Mouse (Mus musculus): ENCODE results near the gene Zmym4. TPM values are rescaled to one million over a fixed set of nuclear protein-coding genes. Genes with fewer than 3 reads are reported as not detected.
A peak's percentile ranks its signal among the peaks of the same experiment; 100 is the strongest.
"Not testable (repeated sequence)": the region's sequence is repeated elsewhere in the genome, so short reads cannot be mapped to it uniquely, and the experiment has no call there.

Zmym4 gene
- polyA plus RNA-seq, 1 experiment, result 17.1 TPM

- no peak for TF ChIP-seq POLR2A (IDR thresholded peaks at IDR 0.05; ENCODE audit: control insufficient read depth, low read depth, low read length)
- TF ChIP-seq CTCF (IDR thresholded peaks at IDR 0.05; ENCODE audit: control insufficient read depth, insufficient read depth, insufficient replicate concordance, low read depth, low read length), result no peak
- Histone ChIP-seq H3K36me3 (ENCODE audit: control insufficient read depth, insufficient read depth, low read length) (no peaks in the 10 kb centered on the region), H3K4me3 (ENCODE audit: control insufficient read depth, low read depth, low read length) (no peak overlapping the region), H3K27ac (ENCODE audit: control insufficient read depth, insufficient read depth, low read depth, low read length) (no peak overlapping the region), H3K4me1 (ENCODE audit: control insufficient read depth, insufficient read depth, low read length) (no peaks in the 10 kb centered on the region), H3K27me3 (ENCODE audit: control insufficient read depth, insufficient read depth, low read length) (no peaks in the 10 kb centered on the region)
These were observed 9.5 kb upstream of the Zmym4 start for GRCm38 (mm10) chr4:126977467-126977866.

- Histone ChIP-seq H3K27ac (ENCODE audit: control insufficient read depth, insufficient read depth, low read depth, low read length) (peak overlapping the region; percentile 87), H3K4me3 (ENCODE audit: control insufficient read depth, low read depth, low read length) (peak overlapping the region; percentile 91), H3K36me3 (ENCODE audit: control insufficient read depth, insufficient read depth, low read length) (no peaks in the 10 kb centered on the region), H3K4me1 (ENCODE audit: control insufficient read depth, insufficient read depth, low read length) (no peaks in the 10 kb centered on the region; the same call in 1 of the 2 replicates), H3K27me3 (ENCODE audit: control insufficient read depth, insufficient read depth, low read length) (no peaks in the 10 kb centered on the region)
- TF ChIP-seq POLR2A (IDR thresholded peaks at IDR 0.05; ENCODE audit: control insufficient read depth, low read depth, low read length), result no peak; the same call in 1 of the 2 replicates
- TF ChIP-seq CTCF (IDR thresholded peaks at IDR 0.05; ENCODE audit: control insufficient read depth, insufficient read depth, insufficient replicate concordance, low read depth, low read length), result no peak
These were observed 583 bp downstream of the Zmym4 start for GRCm38 (mm10) chr4:126967241-126967863.

GRCm38 (mm10) chr4:126958682-126959081, 9.3 kb downstream of the Zmym4 start:
- H3K36me3 ChIP-seq (ENCODE audit: control insufficient read depth, insufficient read depth, low read length), result no peaks in the 10 kb centered on the region
- TF ChIP-seq POLR2A (IDR thresholded peaks at IDR 0.05; ENCODE audit: control insufficient read depth, low read depth, low read length) (no peak), CTCF (IDR thresholded peaks at IDR 0.05; ENCODE audit: control insufficient read depth, insufficient read depth, insufficient replicate concordance, low read depth, low read length) (no peak)
- H3K27me3 ChIP-seq (ENCODE audit: control insufficient read depth, insufficient read depth, low read length), result no peaks in the 10 kb centered on the region
- H3K27ac ChIP-seq (ENCODE audit: control insufficient read depth, insufficient read depth, low read depth, low read length), result no peak overlapping the region
- no peak overlapping the region for H3K4me3 ChIP-seq (ENCODE audit: control insufficient read depth, low read depth, low read length)
- H3K4me1 ChIP-seq (ENCODE audit: control insufficient read depth, insufficient read depth, low read length), result peaks cover 3% of the 10 kb centered on the region

GRCm38 (mm10) chr4:126958261-126958660, 9.7 kb downstream of the Zmym4 start:
- Histone ChIP-seq H3K27me3 (ENCODE audit: control insufficient read depth, insufficient read depth, low read length) (no peaks in the 10 kb centered on the region), H3K4me1 (ENCODE audit: control insufficient read depth, insufficient read depth, low read length) (peaks cover 3% of the 10 kb centered on the region), H3K4me3 (ENCODE audit: control insufficient read depth, low read depth, low read length) (no peak overlapping the region), H3K27ac (ENCODE audit: control insufficient read depth, insufficient read depth, low read depth, low read length) (no peak overlapping the region), H3K36me3 (ENCODE audit: control insufficient read depth, insufficient read depth, low read length) (no peaks in the 10 kb centered on the region)
- no peak for TF ChIP-seq POLR2A (IDR thresholded peaks at IDR 0.05; ENCODE audit: control insufficient read depth, low read depth, low read length)
- no peak for TF ChIP-seq CTCF (IDR thresholded peaks at IDR 0.05; ENCODE audit: control insufficient read depth, insufficient read depth, insufficient replicate concordance, low read depth, low read length)

GRCm38 (mm10) chr4:126957434-126957833, 10.5 kb downstream of the Zmym4 start:
- H3K27ac ChIP-seq (ENCODE audit: control insufficient read depth, insufficient read depth, low read depth, low read length), result no peak overlapping the region
- H3K4me1 ChIP-seq (ENCODE audit: control insufficient read depth, insufficient read depth, low read length), result peaks cover 3% of the 10 kb centered on the region
- H3K36me3 ChIP-seq (ENCODE audit: control insufficient read depth, insufficient read depth, low read length), result no peaks in the 10 kb centered on the region
- H3K4me3 ChIP-seq (ENCODE audit: control insufficient read depth, low read depth, low read length), result no peak overlapping the region
- no peaks in the 10 kb centered on the region for H3K27me3 ChIP-seq (ENCODE audit: control insufficient read depth, insufficient read depth, low read length)
- TF ChIP-seq CTCF (IDR thresholded peaks at IDR 0.05; ENCODE audit: control insufficient read depth, insufficient read depth, insufficient replicate concordance, low read depth, low read length) (no peak), POLR2A (IDR thresholded peaks at IDR 0.05; ENCODE audit: control insufficient read depth, low read depth, low read length) (no peak)

GRCm38 (mm10) chr4:126950801-126951200, 17.1 kb downstream of the Zmym4 start:
- not testable (repeated sequence) for H3K36me3 ChIP-seq (ENCODE audit: control insufficient read depth, insufficient read depth, low read length); H3K27me3 ChIP-seq (ENCODE audit: control insufficient read depth, insufficient read depth, low read length); H3K4me1 ChIP-seq (ENCODE audit: control insufficient read depth, insufficient read depth, low read length); H3K27ac ChIP-seq (ENCODE audit: control insufficient read depth, insufficient read depth, low read depth, low read length); H3K4me3 ChIP-seq (ENCODE audit: control insufficient read depth, low read depth, low read length)

- no peaks in the 10 kb centered on the region for H3K36me3 ChIP-seq (ENCODE audit: control insufficient read depth, insufficient read depth, low read length)
- no peak overlapping the region for H3K4me3 ChIP-seq (ENCODE audit: control insufficient read depth, low read depth, low read length)
- H3K27ac ChIP-seq (ENCODE audit: control insufficient read depth, insufficient read depth, low read depth, low read length), result no peak overlapping the region
- H3K27me3 ChIP-seq (ENCODE audit: control insufficient read depth, insufficient read depth, low read length), result no peaks in the 10 kb centered on the region
- TF ChIP-seq POLR2A (IDR thresholded peaks at IDR 0.05; ENCODE audit: control insufficient read depth, low read depth, low read length), result no peak
- TF ChIP-seq CTCF (IDR thresholded peaks at IDR 0.05; ENCODE audit: control insufficient read depth, insufficient read depth, insufficient replicate concordance, low read depth, low read length), result no peak
- no peaks in the 10 kb centered on the region for H3K4me1 ChIP-seq (ENCODE audit: control insufficient read depth, insufficient read depth, low read length)
These were observed 24.5 kb downstream of the Zmym4 start for GRCm38 (mm10) chr4:126943421-126943820.

- Histone ChIP-seq H3K27me3 (ENCODE audit: control insufficient read depth, insufficient read depth, low read length) (no peaks in the 10 kb centered on the region), H3K36me3 (ENCODE audit: control insufficient read depth, insufficient read depth, low read length) (no peaks in the 10 kb centered on the region), H3K4me1 (ENCODE audit: control insufficient read depth, insufficient read depth, low read length) (no peaks in the 10 kb centered on the region), H3K27ac (ENCODE audit: control insufficient read depth, insufficient read depth, low read depth, low read length) (no peak overlapping the region), H3K4me3 (ENCODE audit: control insufficient read depth, low read depth, low read length) (no peak overlapping the region)
- TF ChIP-seq POLR2A (IDR thresholded peaks at IDR 0.05; ENCODE audit: control insufficient read depth, low read depth, low read length) (no peak), CTCF (IDR thresholded peaks at IDR 0.05; ENCODE audit: control insufficient read depth, insufficient read depth, insufficient replicate concordance, low read depth, low read length) (no peak)
These were observed 25.1 kb downstream of the Zmym4 start for GRCm38 (mm10) chr4:126942846-126943245.

Data from testis, adult 2 months (tissue).